Mouse (Mus musculus): ENCODE measurements at regions not wholly inside any gene's neighbourhood (a gene's known extent, or its start where the extent isn't known, plus 50 kb on each side); places are given as distances from the start of the nearest gene placed in this dataset.

DNA sequence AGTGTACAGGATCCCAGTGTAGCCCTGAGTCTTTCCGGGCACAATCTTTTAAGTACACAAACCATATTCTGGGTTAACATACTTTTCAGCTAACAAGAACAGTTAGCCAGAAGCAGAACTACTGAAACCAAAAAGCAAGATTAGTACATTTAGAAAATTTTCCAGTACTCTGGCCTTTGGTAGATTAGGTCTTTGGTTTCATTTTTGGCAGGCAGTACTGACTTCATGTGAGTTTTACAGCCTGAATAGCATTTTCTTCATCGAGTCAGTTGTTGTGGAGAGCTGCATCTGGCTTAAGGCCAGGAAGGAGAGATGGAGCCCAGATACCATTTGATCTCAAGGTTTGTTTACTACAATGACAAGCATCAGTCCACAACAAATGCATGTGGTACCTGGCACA is 51.3 kb upstream of the Ins2 start:
- DNase-seq (ENCODE audit: low read depth, low spot score) = peak; percentile 29
- H3K36me3 ChIP-seq (ENCODE audit: control insufficient read depth in 1 of 2, insufficient read depth in 2 of 2, low read length in 2 of 2) = no peaks in the 10 kb centered on the region; a peak in 1 of 4 replicates
- no peak overlapping the region for H3K4me3 ChIP-seq (ENCODE audit: control insufficient read depth in 1 of 2, insufficient read depth in 1 of 2, low read depth in 2 of 2, low read length in 2 of 2)
- TF ChIP-seq RAD21 (IDR thresholded peaks at IDR 0.05; ENCODE audit: low read depth, low read length) (no peak), MAX (IDR thresholded peaks at IDR 0.05; ENCODE audit: low read length) (no peak), POLR2A (IDR thresholded peaks at IDR 0.05; ENCODE audit: control insufficient read depth in 1 of 2, insufficient read depth in 1 of 2, low read depth in 1 of 2, low read length in 2 of 2, poor library complexity in 1 of 2) (no peak), MXI1 (IDR thresholded peaks at IDR 0.05; ENCODE audit: low read depth, low read length) (peak; percentile 46; the same call in 1 of the 2 replicates), RCOR1 (IDR thresholded peaks at IDR 0.05; ENCODE audit: low read depth, low read length) (peak; percentile 11; the same call in 1 of the 2 replicates), SMC3 (IDR thresholded peaks at IDR 0.05; ENCODE audit: low read depth, low read length) (no peak), ETS1 (IDR thresholded peaks at IDR 0.05; ENCODE audit: low read depth, low read length) (peak; percentile 61; the same call in 1 of the 2 replicates), ZC3H11A (IDR thresholded peaks at IDR 0.05; ENCODE audit: low read depth, low read length) (no peak), MYB (IDR thresholded peaks at IDR 0.05; ENCODE audit: low read depth, low read length) (peak; percentile 51; the same call in 1 of the 2 replicates), EP300 (IDR thresholded peaks at IDR 0.05; ENCODE audit: low read depth in 1 of 2, low read length in 2 of 2) (peak; percentile 79 to 81), ZNF384 (IDR thresholded peaks at IDR 0.05; ENCODE audit: low read depth, low read length) (no peak), NELFE (IDR thresholded peaks at IDR 0.05; ENCODE audit: low read depth, low read length) (no peak), ZMIZ1 (IDR thresholded peaks at IDR 0.05; ENCODE audit: low read depth, low read length) (no peak), TCF12 (IDR thresholded peaks at IDR 0.05; ENCODE audit: low read depth, low read length) (peak; percentile 67; the same call in 1 of the 2 replicates), MAZ (IDR thresholded peaks at IDR 0.05; ENCODE audit: low read depth, low read length) (no peak)
- H3K27ac ChIP-seq (ENCODE audit: control insufficient read depth, low read depth, low read length) = peak overlapping the region; percentile 36; the same call in 1 of the 2 replicates
- peaks cover 0 to 5% of the 10 kb centered on the region in 2 experiments; a peak in 2 of 4 replicates for H3K4me1 ChIP-seq (ENCODE audit: control insufficient read depth in 1 of 2, insufficient read depth in 2 of 2, low read length in 2 of 2)
- H3K9ac ChIP-seq (ENCODE audit: control insufficient read depth, low read depth, low read length, poor library complexity, severe bottlenecking) = no peak overlapping the region
- no peaks in the 10 kb centered on the region for H3K79me2 ChIP-seq (ENCODE audit: control insufficient read depth, insufficient read depth, low read length, poor library complexity)
- no peaks in the 10 kb centered on the region; a peak in 2 of 4 replicates for H3K27me3 ChIP-seq (ENCODE audit: control insufficient read depth in 1 of 2, insufficient read depth in 2 of 2, low read length in 2 of 2)
- no peaks in the 10 kb centered on the region for H3K9me3 ChIP-seq (replicated peaks; ENCODE audit: insufficient read depth, low read length)
